Comparison of ENCODE assay signal across 9 mouse cellular contexts in genomic region chr6:34187986-34188599, GRCm38 (mm10). TPM values are rescaled to one million over a fixed set of nuclear protein-coding genes. Genes with fewer than 3 reads are reported as not detected.
DNase-seq lines count a peak whose midpoint lies in the region; ATAC-seq and TF ChIP-seq lines count a peak whose summit lies in the region.
"Had no signal": no experiment of that assay in that cellular context is flagged by ENCODE, and none has a peak within 500 bp of the region (broad histone marks: within the 10 kb centered on the region; RNA-seq: fewer than 3 reads in every experiment).

No protein-coding gene starts in this region.

- no peak overlapping the region for H3K9ac ChIP-seq in liver, embryonic 16.5 days (ENCODE audit: low read depth, low read length)
- H3K9ac ChIP-seq: embryonic facial prominence, embryonic 12.5 days had no signal

- H3K9me3 ChIP-seq in liver, embryonic 16.5 days (replicated peaks; ENCODE audit: control insufficient read depth, low read length) = no peaks in the 10 kb centered on the region
- H3K9me3 ChIP-seq: embryonic facial prominence, embryonic 12.5 days had no signal

- H3K27me3 ChIP-seq in kidney, adult 2 months (replicated peaks; ENCODE audit: control insufficient read depth, insufficient read depth, low read length) = no peaks in the 10 kb centered on the region
- no peaks in the 10 kb centered on the region for H3K27me3 ChIP-seq in liver, embryonic 16.5 days (ENCODE audit: control insufficient read depth, insufficient read depth, low read depth, low read length)
- H3K27me3 ChIP-seq: embryonic facial prominence, embryonic 12.5 days; Patski had no signal

- no peak overlapping the region for H3K27ac ChIP-seq in kidney, adult 2 months (ENCODE audit: insufficient read depth, low read depth, low read length)
- no peak overlapping the region for H3K27ac ChIP-seq in liver, embryonic 16.5 days (ENCODE audit: low read length)
- H3K27ac ChIP-seq: embryonic facial prominence, embryonic 12.5 days had no signal

- H3K4me1 ChIP-seq in kidney, adult 2 months (ENCODE audit: control insufficient read depth, insufficient read depth, low read length) = 0 out of 2 replicates have a peak, but pooled peaks cover 8% of the 10 kb centered on the region
- peaks cover 2% of the 10 kb centered on the region; the same call in 1 of the 2 replicates for H3K4me1 ChIP-seq in liver, embryonic 16.5 days (ENCODE audit: control insufficient read depth, low read depth, low read length)
- H3K4me1 ChIP-seq: embryonic facial prominence, embryonic 12.5 days had no signal

- no peak overlapping the region for H3K4me3 ChIP-seq in kidney, adult 2 months (ENCODE audit: insufficient read depth, low read depth, low read length)
- H3K4me3 ChIP-seq in liver, embryonic 16.5 days (ENCODE audit: low read depth, low read length) = no peak overlapping the region
- H3K4me3 ChIP-seq: embryonic facial prominence, embryonic 12.5 days had no signal

- peak; percentile 58 for DNase-seq in kidney, adult 2 months
- DNase-seq in kidney, adult 18-20 months = no peak
- DNase-seq in MN1 (ENCODE audit: low spot score) = peak; percentile 31
- DNase-seq in heart, adult 9 months (ENCODE audit: low spot score in 2 of 2) = peak; percentile 29 to 50
- no peak for DNase-seq in cerebellum, adult 9-10 months
- no peak for DNase-seq in left cerebral cortex, adult 18-20 months (ENCODE audit: low spot score in 2 of 2)

- TF ChIP-seq CTCF in kidney, adult 2 months (conservative IDR thresholded peaks at IDR 0.05; ENCODE audit: insufficient read depth, insufficient read length, low read depth, low read length) = no peak

- no peaks in the 10 kb centered on the region for H3K36me3 ChIP-seq in kidney, adult 2 months (ENCODE audit: control insufficient read depth, insufficient read depth, low read length)
- H3K36me3 ChIP-seq in liver, embryonic 16.5 days (ENCODE audit: control insufficient read depth, insufficient read depth) = no peaks in the 10 kb centered on the region
- H3K36me3 ChIP-seq: embryonic facial prominence, embryonic 12.5 days had no signal

- no peak for TF ChIP-seq POLR2A in kidney, adult 2 months (IDR thresholded peaks at IDR 0.05; ENCODE audit: low read depth, low read length)

- H3K4me2 ChIP-seq in liver, embryonic 16.5 days (ENCODE audit: low read depth, low read length) = no peak overlapping the region
- H3K4me2 ChIP-seq: embryonic facial prominence, embryonic 12.5 days had no signal

- ATAC-seq in liver, embryonic 16.5 days (ENCODE audit: low read depth) = peak; percentile 56; the same call in 1 of the 2 replicates
- ATAC-seq: Patski had no signal

- 29% methylated on average over 7 of the region's 7 CpGs for WGBS in kidney, adult 2 months
- WGBS in liver, embryonic 16.5 days (ENCODE audit: insufficient replicate concordance) = 51% methylated on average over 7 of the region's 7 CpGs

RNA-seq across cellular contexts. Expression of gene Slc35b4, which starts 11.2 kb away (rescaled TPM):
- 88.5 and 90.9 TPM in 2 replicates for polyA plus RNA-seq in kidney, adult 2 months (2012; rRNA removed)
- 20.1 and 20.4 TPM in 2 replicates for polyA plus RNA-seq in liver, embryonic 16.5 days (2015; fragmentation: Nextera tagmentation; extraction: Ambion mirVana)
- total RNA-seq in left cerebral cortex, adult 18-20 months (2021) = 10 to 100 TPM; 67.9 to 71.3 TPM

Comparison
In these comparisons a context has a peak if more than half of its experiments do, and no peak if none do; other contexts are left out.
1. DNase-seq: peak in kidney, adult 2 months (single experiment), MN1 (single experiment) and heart, adult 9 months (2 of 2); none in kidney, adult 18-20 months (single experiment), cerebellum, adult 9-10 months (single experiment) and left cerebral cortex, adult 18-20 months (0 of 2).